Mouse (Mus musculus) megakaryocyte, embryonic 14.5 days (primary cell): ENCODE data around the gene Hnrnpul1. TPM values are rescaled to one million over a fixed set of nuclear protein-coding genes. Genes with fewer than 3 reads are reported as not detected.

ENCODE experiments used
- H3K27me3 ChIP-seq: replicated peaks from 2 replicates; pipeline ENCODE3; 2012; ENCODE audit warnings: inconsistent platforms
- H3K36me3 ChIP-seq: replicated peaks from 2 replicates; pipeline ENCODE3; 2012; ENCODE audit warnings: low read length, inconsistent platforms, mixed read lengths
- H3K4me1 ChIP-seq: 2 replicates; pipeline ENCODE4 v1.6.1; 2012; ENCODE audit warnings: inconsistent platforms
- H3K4me3 ChIP-seq: replicated peaks from 2 replicates; pipeline ENCODE3; 2012; ENCODE audit warnings: moderate library complexity, mild to moderate bottlenecking, inconsistent platforms
- H3K9me3 ChIP-seq: 2 replicates; pipeline ENCODE4 v1.6.1; 2012; ENCODE audit warnings: inconsistent platforms
- FLI1 ChIP-seq: IDR thresholded peaks from 2 replicates; pipeline ENCODE4 v1.6.1; 2012; ENCODE audit warnings: low read length, inconsistent platforms, mixed read lengths
- GATA1 ChIP-seq: IDR thresholded peaks from 3 replicates; pipeline ENCODE4 v1.6.1; 2012; ENCODE audit warnings: mixed read lengths, low read length, inconsistent platforms, borderline replicate concordance
- polyA plus RNA-seq: library from polyadenylated mRNA; stranded (reverse); fragments of >175 nt; gene quantifications from 2 replicates; pipeline ENCODE4 v1.2.3, GENCODE M21; 2012; ENCODE audit warnings: low replicate concordance; ENCODE audit not compliant: insufficient read depth

Gene Hnrnpul1
- polyA plus RNA-seq, 1 experiment: 168 TPM

- peaks cover 18% of the 10 kb centered on the region for H3K27me3 ChIP-seq
- no peak for TF ChIP-seq FLI1
- no peak for TF ChIP-seq GATA1
- peak overlapping the region; percentile 85 for H3K4me3 ChIP-seq
- H3K9me3 ChIP-seq: no peaks in the 10 kb centered on the region
- H3K36me3 ChIP-seq: no peaks in the 10 kb centered on the region
- H3K4me1 ChIP-seq: peaks cover 75% of the 10 kb centered on the region
Observed at GRCm38 (mm10) chr7:25781321-25781936, 26.9 kb upstream of the Hnrnpul1 start.

GRCm38 (mm10) chr7:25780753-25781152, 26.2 kb upstream of the Hnrnpul1 start:
- no peaks in the 10 kb centered on the region for H3K36me3 ChIP-seq
- H3K4me3 ChIP-seq: no peak overlapping the region
- peaks cover 13% of the 10 kb centered on the region for H3K27me3 ChIP-seq
- TF ChIP-seq FLI1 (no peak), GATA1 (no peak)
- peaks cover 77% of the 10 kb centered on the region for H3K4me1 ChIP-seq
- H3K9me3 ChIP-seq: no peaks in the 10 kb centered on the region

GRCm38 (mm10) chr7:25780021-25780420, 25.5 kb upstream of the Hnrnpul1 start:
- Histone ChIP-seq H3K36me3 (no peaks in the 10 kb centered on the region), H3K27me3 (peaks cover 9% of the 10 kb centered on the region), H3K9me3 (no peaks in the 10 kb centered on the region), H3K4me3 (no peak overlapping the region), H3K4me1 (peaks cover 74% of the 10 kb centered on the region)
- TF ChIP-seq FLI1: no peak
- no peak for TF ChIP-seq GATA1

- Histone ChIP-seq H3K27me3 (peaks cover 21% of the 10 kb centered on the region), H3K36me3 (peaks cover 2% of the 10 kb centered on the region), H3K4me1 (peaks cover 54% of the 10 kb centered on the region), H3K9me3 (no peaks in the 10 kb centered on the region), H3K4me3 (no peak overlapping the region)
- TF ChIP-seq GATA1: no peak
- TF ChIP-seq FLI1: no peak
Observed at GRCm38 (mm10) chr7:25768229-25768628, 13.7 kb upstream of the Hnrnpul1 start.

GRCm38 (mm10) chr7:25766108-25766507, 11.6 kb upstream of the Hnrnpul1 start:
- Histone ChIP-seq H3K4me1 (peaks cover 45% of the 10 kb centered on the region), H3K9me3 (no peaks in the 10 kb centered on the region)
- no peak for TF ChIP-seq FLI1
- no peak for TF ChIP-seq GATA1

GRCm38 (mm10) chr7:25764221-25764620, 9.7 kb upstream of the Hnrnpul1 start:
- TF ChIP-seq FLI1 (no peak), GATA1 (no peak)
- Histone ChIP-seq H3K4me1 (peaks cover 51% of the 10 kb centered on the region), H3K4me3 (no peak overlapping the region), H3K36me3 (peaks cover 2% of the 10 kb centered on the region), H3K27me3 (peaks cover 6% of the 10 kb centered on the region), H3K9me3 (no peaks in the 10 kb centered on the region)

More at GRCm38 (mm10) chr7:25766108-25766507, 11.6 kb upstream of the Hnrnpul1 start:
- peaks cover 9% of the 10 kb centered on the region for H3K27me3 ChIP-seq
- peaks cover 2% of the 10 kb centered on the region for H3K36me3 ChIP-seq
- no peak overlapping the region for H3K4me3 ChIP-seq

GRCm38 (mm10) chr7:25763678-25764077, 9.1 kb upstream of the Hnrnpul1 start:
- TF ChIP-seq FLI1: no peak
- TF ChIP-seq GATA1: no peak
- H3K9me3 ChIP-seq: no peaks in the 10 kb centered on the region
- no peak overlapping the region for H3K4me3 ChIP-seq
- peaks cover 2% of the 10 kb centered on the region for H3K36me3 ChIP-seq
- peaks cover 51% of the 10 kb centered on the region for H3K4me1 ChIP-seq
- peaks cover 8% of the 10 kb centered on the region for H3K27me3 ChIP-seq

- peaks cover 48% of the 10 kb centered on the region for H3K4me1 ChIP-seq
- peaks cover 16% of the 10 kb centered on the region for H3K27me3 ChIP-seq
- TF ChIP-seq FLI1 (no peak), GATA1 (no peak)
- no peaks in the 10 kb centered on the region for H3K9me3 ChIP-seq
- no peaks in the 10 kb centered on the region for H3K36me3 ChIP-seq
- no peak overlapping the region for H3K4me3 ChIP-seq
Observed at GRCm38 (mm10) chr7:25761354-25761753, 6.8 kb upstream of the Hnrnpul1 start.

- Histone ChIP-seq H3K4me1 (peaks cover 45% of the 10 kb centered on the region), H3K9me3 (no peaks in the 10 kb centered on the region), H3K4me3 (peak overlapping the region; percentile 93), H3K36me3 (peaks cover 18% of the 10 kb centered on the region), H3K27me3 (peaks cover 14% of the 10 kb centered on the region)
- TF ChIP-seq FLI1: no peak
- TF ChIP-seq GATA1: no peak
Observed at GRCm38 (mm10) chr7:25756011-25756410, 1.5 kb upstream of the Hnrnpul1 start.

GRCm38 (mm10) chr7:25755468-25755833, 894 bp upstream of the Hnrnpul1 start:
- TF ChIP-seq FLI1: no peak
- TF ChIP-seq GATA1: no peak
- Histone ChIP-seq H3K4me1 (peaks cover 46% of the 10 kb centered on the region), H3K9me3 (no peaks in the 10 kb centered on the region), H3K27me3 (peaks cover 11% of the 10 kb centered on the region), H3K36me3 (peaks cover 24% of the 10 kb centered on the region), H3K4me3 (peak overlapping the region; percentile 93)

GRCm38 (mm10) chr7:25754439-25754737, 169 bp downstream of the Hnrnpul1 start:
- peaks cover 11% of the 10 kb centered on the region for H3K27me3 ChIP-seq
- TF ChIP-seq GATA1: no peak
- H3K4me1 ChIP-seq: peaks cover 46% of the 10 kb centered on the region
- no peaks in the 10 kb centered on the region for H3K9me3 ChIP-seq
- peaks cover 35% of the 10 kb centered on the region for H3K36me3 ChIP-seq
- H3K4me3 ChIP-seq: peak overlapping the region; percentile 93
